Comparison of ENCODE assay signal across 8 mouse cellular contexts in the genomic region with DNA sequence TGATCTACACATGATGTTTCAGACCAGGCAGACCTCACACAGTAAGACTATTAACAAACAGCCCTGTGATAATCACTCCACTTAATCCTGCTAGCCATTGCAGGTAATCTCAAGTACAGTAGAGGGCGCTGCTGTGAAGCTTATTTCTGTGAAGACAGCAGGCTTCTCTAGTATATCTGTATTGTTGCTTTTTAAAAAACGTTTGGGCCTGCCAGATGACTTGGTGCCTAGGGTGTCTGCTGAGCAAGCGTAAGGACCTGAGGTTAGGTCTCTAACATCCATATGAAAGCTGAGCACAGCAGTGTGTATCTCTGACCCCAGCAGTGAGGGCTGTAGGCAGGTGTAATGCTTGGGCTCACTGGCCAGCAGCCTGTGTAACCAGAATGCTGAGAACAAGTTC.
DNase-seq lines count a peak whose midpoint lies in the region; ATAC-seq and TF ChIP-seq lines count a peak whose summit lies in the region.

No protein-coding gene starts in this region.

- no peak overlapping the region for H3K27ac ChIP-seq in CH12.LX (ENCODE audit: insufficient read depth, low read depth)

- no peak overlapping the region for H3K4me2 ChIP-seq in CH12.LX (ENCODE audit: insufficient read depth, low read depth, poor library complexity, severe bottlenecking)

- no peak overlapping the region for H3K9ac ChIP-seq in CH12.LX (ENCODE audit: insufficient read depth, low read depth)

- ATAC-seq in hematopoietic stem cell, adult 5-6 weeks (replicated peaks in 1 of 2; ENCODE audit: insufficient read depth in 1 of 2, low FRiP score in 2 of 2, low TSS enrichment in 1 of 2, low read depth in 1 of 2, poor library complexity in 2 of 2, severe bottlenecking in 2 of 2) = peak; percentile 68 to 84
- ATAC-seq in megakaryocyte-erythroid progenitor cell, adult 5-6 weeks (replicated peaks; ENCODE audit: low FRiP score, low TSS enrichment, poor library complexity, severe bottlenecking) = peak; percentile 92

- H3K36me3 ChIP-seq in CH12.LX (replicated peaks in 1 of 2; ENCODE audit: control insufficient read depth in 1 of 2, insufficient read depth in 1 of 2, low read length in 1 of 2) = no peaks in the 10 kb centered on the region

- in situ Hi-C loops in CH12.LX (cut with MboI; ENCODE audit: low pct_ligation_motif_present, low pct_unique_long_range_greater_than_20kb, low sequenced_read_pairs) = no loop called here

- TF ChIP-seq CTCF in CH12.LX (conservative IDR thresholded peaks at IDR 0.05 in 1 of 2, IDR thresholded peaks at IDR 0.05 in 1 of 2; ENCODE audit: low read depth in 2 of 2, low read length in 2 of 2) = peak; percentile 66 to 74

- H3K9me3 ChIP-seq in CH12.LX (replicated peaks; ENCODE audit: low read length) = no peaks in the 10 kb centered on the region

- TF ChIP-seq RAD21 in CH12.LX (IDR thresholded peaks at IDR 0.05; ENCODE audit: low read depth, low read length) = peak; percentile 60

- dilution Hi-C loops in CH12.LX (cut with MboI; ENCODE audit: extremely low pct_ligation_motif_present, extremely low pct_unique_long_range_greater_than_20kb, low sequenced_read_pairs) = no loop called here

- no peak for TF ChIP-seq EP300 in CH12.LX (IDR thresholded peaks at IDR 0.05; ENCODE audit: low read length)

- H3K4me1 ChIP-seq in CH12.LX (ENCODE audit: control insufficient read depth in 1 of 2, insufficient read depth in 2 of 2) = no peaks in the 10 kb centered on the region

- TF ChIP-seq POLR2A in CH12.LX (IDR thresholded peaks at IDR 0.05; ENCODE audit: low read depth, low read length) = no peak

- no peaks in the 10 kb centered on the region for H3K27me3 ChIP-seq in CH12.LX (replicated peaks)

- no peak overlapping the region for H3K4me3 ChIP-seq in CH12.LX (replicated peaks in 1 of 3; ENCODE audit: low read depth in 2 of 3, low read length in 2 of 3, poor library complexity in 1 of 3)

- peak; percentile 53 for DNase-seq in adrenal gland, postnatal 14 days
- DNase-seq in adrenal gland, adult 2 months = no peak
- DNase-seq in CH12.LX (ENCODE audit: extremely low read depth) = peak; percentile 64
- peak; percentile 33 to 61 for DNase-seq in cerebellum, postnatal 25 days
- DNase-seq in layer of hippocampus, adult 18-20 months (ENCODE audit: low spot score in 2 of 2) = peak; percentile 16 to 63
- DNase-seq in yolk sac, embryonic 10.5 days (ENCODE audit: low spot score) = peak; percentile 28

- no peaks in the 10 kb centered on the region for H3K79me2 ChIP-seq in CH12.LX (replicated peaks; ENCODE audit: control insufficient read depth, extremely low read depth, insufficient read depth, poor library complexity, severe bottlenecking)

TF ChIP-seq in CH12.LX, 34 proteins besides CTCF, POLR2A, EP300 and RAD21:
- TF ChIP-seq USF2 (conservative IDR thresholded peaks at IDR 0.05; ENCODE audit: low read depth, low read length) = no peak
- TF ChIP-seq SMC3 (IDR thresholded peaks at IDR 0.05; ENCODE audit: low read depth, low read length) = peak; percentile 35
- TF ChIP-seq NELFE (IDR thresholded peaks at IDR 0.05; ENCODE audit: low read depth, low read length) = no peak
- TF ChIP-seq MAFK (IDR thresholded peaks at IDR 0.05; ENCODE audit: insufficient replicate concordance, low read length) = no peak
- TF ChIP-seq MXI1 (IDR thresholded peaks at IDR 0.05; ENCODE audit: low read depth, low read length) = no peak
- TF ChIP-seq CHD2 (IDR thresholded peaks at IDR 0.05; ENCODE audit: low read length) = no peak
- TF ChIP-seq E2F4 (IDR thresholded peaks at IDR 0.05; ENCODE audit: insufficient replicate concordance, low read depth, low read length) = no peak
